Mouse (Mus musculus) lung, adult 2 months (tissue): ENCODE data around the gene Slc25a21.

Source experiments
- CTCF ChIP-seq: fragments of 200-500 bp; IDR thresholded peaks from 2 replicates; pipeline ENCODE4 v1.5.1; 2011; ENCODE audit warnings: mild to moderate bottlenecking, low read length, control low read depth; ENCODE audit not compliant: insufficient read depth
- POLR2A ChIP-seq: fragments of 200-500 bp; IDR thresholded peaks from 2 replicates; pipeline ENCODE4 v1.6.1; 2011; ENCODE audit warnings: low read depth, mild to moderate bottlenecking, control low read depth, low read length, borderline replicate concordance; ENCODE audit errors: extremely low read depth

- TF ChIP-seq CTCF (no peak), POLR2A (no peak)
These were observed 34.4 kb downstream of the Slc25a21 start for GRCm38 (mm10) chr12:57162840-57163239.
